Mouse (Mus musculus): ENCODE measurements around the gene Mpped1. TPM values are rescaled to one million over a fixed set of nuclear protein-coding genes. Genes with fewer than 3 reads are reported as not detected.

The Mpped1 gene
- polyA plus RNA-seq, 1 experiment = not detected

DNA sequence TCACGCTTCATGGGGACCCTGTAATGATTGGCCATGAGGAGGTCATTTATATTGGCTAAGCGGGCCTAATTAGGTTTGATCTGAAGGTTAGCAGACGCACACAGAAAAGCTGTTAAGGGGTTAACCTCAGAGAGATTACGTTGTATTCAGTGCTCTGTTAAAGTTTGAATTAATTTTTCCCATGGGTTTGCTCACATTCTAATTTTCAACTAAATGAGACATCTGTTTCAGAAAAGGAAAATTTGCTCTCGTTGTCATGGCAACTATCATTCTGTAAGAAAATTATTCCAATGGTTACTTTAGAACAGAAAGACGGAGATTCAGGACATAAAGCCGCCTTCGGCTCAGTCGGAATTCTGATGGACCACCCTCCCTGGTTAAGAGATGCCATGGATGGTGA lies 68.9 kb downstream of the Mpped1 start:
- 64% methylated on average over 9 of the region's 9 CpGs for WGBS
- no peak for DNase-seq
- TF ChIP-seq CTCF (conservative IDR thresholded peaks at IDR 0.05; ENCODE audit: insufficient read depth, insufficient read length, low read depth, low read length) = no peak
- no peak for TF ChIP-seq POLR2A (IDR thresholded peaks at IDR 0.05; ENCODE audit: low read depth, low read length)
- Histone ChIP-seq H3K36me3 (ENCODE audit: control insufficient read depth, insufficient read depth, low read length) (no peaks in the 10 kb centered on the region), H3K27ac (ENCODE audit: insufficient read depth, low read depth, low read length) (no peak overlapping the region), H3K27me3 (replicated peaks; ENCODE audit: control insufficient read depth, insufficient read depth, low read length) (no peaks in the 10 kb centered on the region), H3K4me3 (ENCODE audit: insufficient read depth, low read depth, low read length) (no peak overlapping the region), H3K4me1 (ENCODE audit: control insufficient read depth, insufficient read depth, low read length) (no peaks in the 10 kb centered on the region)

DNA sequence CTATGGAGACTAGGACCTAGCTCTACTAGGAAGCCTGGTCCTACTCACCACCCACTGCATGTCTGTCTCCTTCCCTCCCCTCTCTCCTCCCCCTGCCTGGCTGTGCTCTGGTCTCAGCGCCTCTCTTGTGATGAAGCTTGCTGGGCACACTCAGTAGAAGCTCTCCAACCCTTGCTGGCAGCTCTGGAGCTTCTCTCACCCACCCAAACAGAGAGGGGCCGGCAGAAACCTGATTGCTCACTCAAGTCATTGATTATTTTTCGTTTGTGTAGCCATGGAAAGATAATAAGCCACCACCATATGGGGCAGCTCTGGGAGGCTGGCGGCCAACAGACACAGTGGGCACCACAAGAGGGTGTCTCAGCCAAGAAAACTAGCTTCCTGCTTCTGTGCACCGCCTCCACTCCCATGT lies 74.1 kb downstream of the Mpped1 start:
- WGBS = 68% methylated on average over 5 of the region's 5 CpGs
- H3K4me3 ChIP-seq (ENCODE audit: insufficient read depth, low read depth, low read length) = no peak overlapping the region

DNA sequence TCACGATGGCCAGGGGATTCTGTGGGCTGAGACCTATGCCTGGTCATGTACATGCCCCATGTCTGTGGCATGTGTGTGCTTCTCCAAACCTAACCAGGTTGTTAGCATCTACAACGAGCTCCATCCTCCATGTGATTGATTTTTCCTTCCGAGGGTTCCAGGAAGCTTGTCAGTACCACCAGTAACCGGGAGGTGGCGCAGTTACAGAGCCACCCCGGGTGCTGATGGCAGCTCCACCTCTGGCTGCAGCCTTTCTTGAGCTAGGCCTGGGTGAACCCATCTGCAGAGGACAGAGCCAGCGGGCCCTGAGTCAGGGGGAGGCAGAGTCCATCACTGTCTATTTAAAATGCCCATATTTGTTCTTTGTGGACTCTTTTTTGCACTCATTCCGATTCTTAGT lies 77.9 kb downstream of the Mpped1 start:
- 13% methylated on average over 8 of the region's 8 CpGs for WGBS
- Histone ChIP-seq H3K4me3 (ENCODE audit: insufficient read depth, low read depth, low read length) (no peak overlapping the region), H3K27me3 (replicated peaks; ENCODE audit: control insufficient read depth, insufficient read depth, low read length) (no peaks in the 10 kb centered on the region), H3K4me1 (ENCODE audit: control insufficient read depth, insufficient read depth, low read length) (no peaks in the 10 kb centered on the region), H3K27ac (ENCODE audit: insufficient read depth, low read depth, low read length) (no peak overlapping the region), H3K36me3 (ENCODE audit: control insufficient read depth, insufficient read depth, low read length) (no peaks in the 10 kb centered on the region)
- TF ChIP-seq CTCF (conservative IDR thresholded peaks at IDR 0.05; ENCODE audit: insufficient read depth, insufficient read length, low read depth, low read length) (peak; percentile 77), POLR2A (IDR thresholded peaks at IDR 0.05; ENCODE audit: low read depth, low read length) (no peak)
- peak; percentile 59 for DNase-seq

More for the DNA sequence above, 74.1 kb downstream of the Mpped1 start:
- TF ChIP-seq CTCF (conservative IDR thresholded peaks at IDR 0.05; ENCODE audit: insufficient read depth, insufficient read length, low read depth, low read length) = no peak
- no peak for TF ChIP-seq POLR2A (IDR thresholded peaks at IDR 0.05; ENCODE audit: low read depth, low read length)
- no peak for DNase-seq
- H3K27ac ChIP-seq (ENCODE audit: insufficient read depth, low read depth, low read length) = no peak overlapping the region
- H3K4me1 ChIP-seq (ENCODE audit: control insufficient read depth, insufficient read depth, low read length) = no peaks in the 10 kb centered on the region
- no peaks in the 10 kb centered on the region for H3K36me3 ChIP-seq (ENCODE audit: control insufficient read depth, insufficient read depth, low read length)
- H3K27me3 ChIP-seq (replicated peaks; ENCODE audit: control insufficient read depth, insufficient read depth, low read length) = no peaks in the 10 kb centered on the region

DNA sequence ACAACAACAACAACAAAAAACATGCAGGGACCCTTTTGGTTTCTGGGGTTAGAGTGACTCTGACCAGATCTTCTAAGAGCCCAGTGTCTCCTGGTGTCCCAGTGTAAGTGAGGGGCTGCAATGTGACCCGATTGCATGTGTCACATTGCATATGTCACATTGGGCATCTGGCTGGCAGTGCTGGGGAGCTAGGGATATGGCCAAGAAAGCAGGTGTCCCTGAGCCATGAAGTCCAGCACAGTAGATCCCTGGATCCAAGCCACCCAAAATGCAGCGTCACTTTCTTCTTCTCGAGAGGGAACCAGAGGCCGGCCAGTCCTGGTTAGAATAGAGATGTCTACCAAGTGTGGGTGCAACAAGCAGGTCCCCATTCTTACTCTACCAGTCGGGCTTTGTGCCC lies 86.4 kb downstream of the Mpped1 start:
- TF ChIP-seq CTCF (conservative IDR thresholded peaks at IDR 0.05; ENCODE audit: insufficient read depth, insufficient read length, low read depth, low read length) = no peak
- TF ChIP-seq POLR2A (IDR thresholded peaks at IDR 0.05; ENCODE audit: low read depth, low read length) = no peak
- Histone ChIP-seq H3K27ac (ENCODE audit: insufficient read depth, low read depth, low read length) (no peak overlapping the region), H3K4me1 (ENCODE audit: control insufficient read depth, insufficient read depth, low read length) (no peaks in the 10 kb centered on the region), H3K4me3 (ENCODE audit: insufficient read depth, low read depth, low read length) (no peak overlapping the region), H3K36me3 (ENCODE audit: control insufficient read depth, insufficient read depth, low read length) (no peaks in the 10 kb centered on the region), H3K27me3 (replicated peaks; ENCODE audit: control insufficient read depth, insufficient read depth, low read length) (no peaks in the 10 kb centered on the region)
- no peak for DNase-seq
- WGBS = 83% methylated on average over 5 of the region's 5 CpGs

DNA sequence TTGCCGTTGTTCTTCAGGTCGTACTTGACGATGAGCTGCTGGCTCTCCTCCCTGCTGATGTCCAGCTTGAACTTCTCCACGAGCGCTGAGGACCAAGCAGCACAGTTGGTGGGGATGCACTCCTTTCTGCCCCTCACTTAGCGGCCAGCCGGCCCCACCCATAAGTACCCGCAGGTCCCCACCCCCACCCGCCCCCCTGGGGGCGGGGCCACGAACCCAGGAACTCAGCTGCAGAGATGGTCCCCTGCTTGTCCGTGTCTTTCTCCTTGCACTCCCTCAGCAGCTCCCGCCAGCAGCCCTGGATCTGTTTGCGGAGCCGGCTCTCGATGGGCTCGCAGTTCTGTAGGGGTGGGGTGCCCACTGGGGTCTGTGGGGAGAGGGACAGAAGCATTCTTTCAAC lies 91.7 kb downstream of the Mpped1 start:
- H3K4me3 ChIP-seq (ENCODE audit: insufficient read depth, low read depth, low read length) = no peak overlapping the region
- 12% methylated on average over 17 of the region's 17 CpGs for whole genome bisulfite sequencing
- H3K4me1 ChIP-seq (ENCODE audit: control insufficient read depth, insufficient read depth, low read length) = no peaks in the 10 kb centered on the region
- no peaks in the 10 kb centered on the region for H3K27me3 ChIP-seq (replicated peaks; ENCODE audit: control insufficient read depth, insufficient read depth, low read length)
- no peaks in the 10 kb centered on the region for H3K36me3 ChIP-seq (ENCODE audit: control insufficient read depth, insufficient read depth, low read length)
- DNase-seq = no peak
- H3K27ac ChIP-seq (ENCODE audit: insufficient read depth, low read depth, low read length) = no peak overlapping the region
- TF ChIP-seq POLR2A (IDR thresholded peaks at IDR 0.05; ENCODE audit: low read depth, low read length) (no peak), CTCF (conservative IDR thresholded peaks at IDR 0.05; ENCODE audit: insufficient read depth, insufficient read length, low read depth, low read length) (no peak)

DNA sequence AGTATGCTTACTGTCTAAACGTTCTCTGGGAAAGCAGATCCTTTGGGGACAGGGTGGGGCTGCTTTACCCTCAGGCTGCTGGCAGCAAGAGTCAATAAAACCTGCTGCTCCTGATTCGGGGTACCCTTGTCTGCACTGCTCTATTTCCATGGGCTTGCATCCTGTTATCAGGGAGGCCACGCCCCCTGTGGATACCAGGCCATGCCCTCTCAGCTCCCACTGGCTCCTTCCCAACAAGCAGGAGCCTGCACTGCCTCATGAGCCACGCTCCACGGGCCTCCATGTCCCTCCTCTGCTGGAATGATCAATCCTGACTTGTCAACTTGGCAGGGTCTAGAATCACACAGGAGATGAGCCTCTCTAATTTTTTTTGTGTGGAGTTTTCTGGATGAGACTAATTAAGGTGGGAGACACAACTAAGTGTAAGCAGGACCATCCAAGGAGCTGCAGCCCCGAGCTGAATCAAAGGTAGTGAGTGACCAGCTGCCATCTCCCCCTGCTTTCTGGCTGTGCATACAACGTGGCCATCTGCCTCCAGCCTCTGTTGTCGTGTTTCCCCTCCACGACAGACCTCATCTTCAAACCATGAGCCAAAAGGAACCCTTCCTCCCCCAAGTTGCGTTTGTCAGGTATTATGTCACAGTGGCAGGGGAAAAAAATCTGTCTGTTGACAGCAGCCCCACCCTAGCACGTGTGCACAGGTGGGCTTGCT lies 98.0 kb downstream of the Mpped1 start:
- WGBS = 47% methylated on average over 11 of the region's 11 CpGs
- H3K36me3 ChIP-seq (ENCODE audit: control insufficient read depth, insufficient read depth, low read length) = no peaks in the 10 kb centered on the region
- H3K27ac ChIP-seq (ENCODE audit: insufficient read depth, low read depth, low read length) = no peak overlapping the region
- TF ChIP-seq CTCF (conservative IDR thresholded peaks at IDR 0.05; ENCODE audit: insufficient read depth, insufficient read length, low read depth, low read length) (no peak), POLR2A (IDR thresholded peaks at IDR 0.05; ENCODE audit: low read depth, low read length) (no peak)
- DNase-seq = no peak
- no peak overlapping the region for H3K4me3 ChIP-seq (ENCODE audit: insufficient read depth, low read depth, low read length)
- no peaks in the 10 kb centered on the region for H3K4me1 ChIP-seq (ENCODE audit: control insufficient read depth, insufficient read depth, low read length)
- no peaks in the 10 kb centered on the region for H3K27me3 ChIP-seq (replicated peaks; ENCODE audit: control insufficient read depth, insufficient read depth, low read length)

DNA sequence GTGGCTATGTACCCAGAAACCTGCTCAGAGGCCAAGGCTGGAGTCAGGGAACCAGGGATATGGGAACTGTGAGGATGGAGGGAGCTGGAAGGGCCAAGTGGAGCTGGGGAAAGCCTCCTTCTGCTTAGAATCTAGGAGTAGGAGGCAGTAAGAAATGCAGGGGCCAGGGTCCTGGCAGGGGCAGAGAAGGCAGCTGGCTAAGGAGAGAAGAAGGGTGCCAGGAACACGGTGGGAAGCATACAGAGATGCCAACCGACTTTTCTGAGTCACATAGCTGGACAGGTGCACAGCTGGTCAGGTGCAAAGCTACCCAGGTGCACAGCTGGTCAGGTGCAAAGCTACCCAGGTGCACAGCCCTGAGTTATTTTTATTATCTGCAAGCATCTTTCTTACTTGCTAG lies 98.6 kb downstream of the Mpped1 start:
- Histone ChIP-seq H3K27me3 (replicated peaks; ENCODE audit: control insufficient read depth, insufficient read depth, low read length) (no peaks in the 10 kb centered on the region), H3K36me3 (ENCODE audit: control insufficient read depth, insufficient read depth, low read length) (no peaks in the 10 kb centered on the region), H3K4me3 (ENCODE audit: insufficient read depth, low read depth, low read length) (no peak overlapping the region), H3K27ac (ENCODE audit: insufficient read depth, low read depth, low read length) (no peak overlapping the region), H3K4me1 (ENCODE audit: control insufficient read depth, insufficient read depth, low read length) (no peaks in the 10 kb centered on the region)
- 64% methylated on average over 2 of the region's 2 CpGs for WGBS
- TF ChIP-seq CTCF (conservative IDR thresholded peaks at IDR 0.05; ENCODE audit: insufficient read depth, insufficient read length, low read depth, low read length) (no peak), POLR2A (IDR thresholded peaks at IDR 0.05; ENCODE audit: low read depth, low read length) (no peak)
- DNase-seq = no peak

Data from kidney, adult 2 months (tissue).